Mouse (Mus musculus) monocyte, adult 2 months (primary cell): Measurements from ENCODE around the gene Polr1d.

Experiments used
- DNase-seq, 2 experiments: peaks; one replicate each; pipeline ENCODE4 v3.0.0; 2022; ENCODE audit warnings: low spot score in 2 of 2, low read depth in 1 of 2

Polr1d gene

DNA sequence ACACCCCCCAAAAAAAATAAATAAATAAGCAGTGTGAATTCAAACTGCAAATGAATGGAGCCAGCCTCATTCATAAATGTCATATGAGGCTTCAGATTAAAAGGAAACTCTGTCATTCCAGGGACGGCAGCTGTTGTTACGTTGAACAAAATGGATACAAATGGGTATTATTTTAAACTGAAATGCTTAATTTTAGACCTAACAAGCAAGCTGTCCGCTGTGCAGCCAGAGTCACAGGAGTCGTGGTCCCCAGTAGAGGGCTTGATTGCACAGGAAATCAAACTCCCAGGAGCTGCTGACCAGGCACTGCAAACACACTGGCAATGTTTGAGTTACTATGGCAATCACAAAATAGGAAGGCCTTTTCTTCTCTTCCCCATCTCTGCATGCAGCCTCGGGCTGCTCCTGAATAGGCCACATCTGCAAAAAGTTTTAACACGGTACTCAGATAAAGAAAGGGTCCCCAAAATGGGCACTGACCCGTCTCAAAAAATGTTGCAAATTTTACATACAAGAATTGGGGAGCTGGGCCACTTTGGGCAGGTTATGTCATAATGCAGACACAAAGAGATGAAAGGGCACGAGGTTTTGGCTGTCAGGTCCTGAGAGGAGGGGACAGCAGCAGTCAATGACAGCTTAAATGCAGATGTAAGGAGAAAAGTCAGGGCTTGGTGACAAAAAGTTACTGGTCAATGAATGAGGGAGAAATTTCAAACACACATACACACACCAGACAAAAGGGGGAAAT lies 57.7 kb downstream of the Polr1d start:
- DNase-seq, result no peak

DNA sequence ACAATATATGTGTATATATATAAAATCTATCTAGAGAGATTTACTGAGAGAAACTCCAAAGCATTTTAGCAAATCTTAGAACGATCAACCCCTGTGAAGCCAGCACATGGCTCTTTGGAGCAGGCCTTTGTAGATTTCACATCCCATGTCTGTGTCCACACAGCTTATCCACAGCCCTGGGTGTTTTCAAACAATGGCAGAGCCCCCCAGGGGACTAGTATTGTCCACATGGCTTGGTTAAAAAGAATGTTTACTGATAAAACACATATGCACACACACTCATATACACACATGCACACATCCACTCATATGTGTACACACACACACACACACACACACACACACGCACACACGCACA lies 58.2 kb downstream of the Polr1d start:
- DNase-seq, result no peak

DNA sequence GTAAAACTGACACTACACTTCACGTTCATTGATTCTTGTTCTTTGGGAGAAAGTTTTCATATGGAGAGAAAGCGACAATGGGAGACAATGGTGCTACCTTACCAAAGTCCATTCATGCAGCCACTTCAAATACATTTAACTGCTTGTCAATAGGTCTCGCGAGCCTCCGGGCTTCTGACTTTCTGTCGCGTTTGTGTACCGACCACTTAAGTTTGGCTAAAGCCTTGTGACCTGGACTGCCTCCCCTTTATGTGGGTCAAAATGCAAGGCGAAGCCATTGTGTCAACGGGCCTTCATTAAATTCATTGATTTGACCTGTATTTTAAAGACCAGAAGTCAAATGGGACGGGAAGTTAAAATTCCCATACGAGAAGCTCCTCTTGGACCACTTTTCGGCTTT lies 59.1 kb downstream of the Polr1d start:
- DNase-seq, result no peak

DNA sequence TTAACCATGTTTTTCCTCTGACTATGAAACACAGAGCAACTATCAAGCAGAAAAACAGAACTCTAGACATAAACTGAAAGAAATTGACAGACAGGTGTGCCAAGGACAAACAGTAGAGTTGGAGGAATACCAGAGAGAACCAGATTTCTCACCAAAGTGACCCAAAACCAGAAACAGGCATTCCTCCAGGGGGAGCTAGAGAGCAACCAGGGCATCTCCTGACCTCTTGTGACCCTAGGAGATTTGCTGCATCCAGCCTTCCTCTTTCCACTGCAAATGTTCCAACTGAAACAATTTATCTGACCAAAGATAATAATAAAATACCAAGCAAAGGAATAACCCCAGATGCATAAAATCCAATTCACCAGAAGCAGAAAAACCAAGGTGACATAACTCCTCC lies 70.5 kb downstream of the Polr1d start:
- DNase-seq, result no peak

DNA sequence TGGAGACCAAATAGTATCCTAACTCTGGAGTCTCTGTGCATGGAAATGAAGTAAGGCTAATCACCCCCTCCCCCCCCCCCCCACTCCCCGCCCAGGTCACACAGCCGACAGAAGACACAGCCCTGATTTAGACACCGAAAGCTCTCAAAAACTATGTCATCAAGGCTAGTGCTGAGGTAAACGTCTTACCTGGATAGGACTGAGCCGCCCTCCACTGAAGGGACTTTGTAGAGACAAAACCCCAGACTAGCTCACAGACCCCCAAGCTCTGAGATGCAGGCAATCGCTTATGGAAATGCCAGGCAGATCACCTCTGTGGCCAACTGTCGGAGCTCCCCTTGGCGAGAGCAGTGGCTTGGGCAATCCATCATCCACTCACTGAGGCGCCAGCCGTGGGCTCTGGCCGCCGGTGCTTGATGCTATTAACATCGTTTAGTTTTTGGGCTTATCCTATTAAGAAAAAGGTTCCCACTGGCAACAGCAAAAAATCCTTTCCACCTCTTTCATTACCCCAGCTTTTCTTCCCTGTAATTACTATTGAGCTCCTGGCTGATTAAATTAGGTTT lies 78.0 kb downstream of the Polr1d start:
- no peak for DNase-seq

DNA sequence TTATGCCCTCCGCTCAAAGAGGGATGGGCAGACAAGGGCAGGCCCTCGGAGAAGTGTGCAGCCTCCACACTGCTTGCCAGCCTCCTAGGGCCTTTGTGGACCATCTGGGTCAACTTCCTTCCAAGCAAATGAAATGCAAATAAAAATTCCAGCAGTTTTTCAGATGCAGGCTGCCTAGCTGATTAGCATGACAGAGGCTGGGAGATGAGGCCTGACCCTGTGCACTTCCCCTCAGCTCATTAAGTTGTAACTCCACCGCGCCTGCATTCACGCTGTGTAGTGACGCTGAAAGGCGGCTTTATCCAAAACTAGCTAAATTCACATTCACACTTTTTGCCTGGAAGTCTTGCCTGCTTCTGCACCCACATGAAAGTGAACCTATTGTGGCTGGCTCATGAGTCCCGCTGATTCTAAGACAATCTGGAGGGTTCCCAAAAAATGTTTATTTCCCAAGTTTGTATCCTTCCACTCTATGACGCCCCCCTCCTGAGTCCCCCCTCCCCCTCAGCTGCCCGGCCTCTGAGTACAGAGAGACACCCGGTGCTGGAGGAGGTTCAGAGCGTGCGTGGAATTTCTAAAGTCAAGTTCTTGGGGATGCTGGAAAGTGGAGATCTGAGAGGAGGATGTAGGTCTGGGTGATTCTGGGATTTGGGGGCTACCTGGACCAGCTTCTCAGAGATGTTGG lies 78.7 kb downstream of the Polr1d start:
- DNase-seq, result no peak

DNA sequence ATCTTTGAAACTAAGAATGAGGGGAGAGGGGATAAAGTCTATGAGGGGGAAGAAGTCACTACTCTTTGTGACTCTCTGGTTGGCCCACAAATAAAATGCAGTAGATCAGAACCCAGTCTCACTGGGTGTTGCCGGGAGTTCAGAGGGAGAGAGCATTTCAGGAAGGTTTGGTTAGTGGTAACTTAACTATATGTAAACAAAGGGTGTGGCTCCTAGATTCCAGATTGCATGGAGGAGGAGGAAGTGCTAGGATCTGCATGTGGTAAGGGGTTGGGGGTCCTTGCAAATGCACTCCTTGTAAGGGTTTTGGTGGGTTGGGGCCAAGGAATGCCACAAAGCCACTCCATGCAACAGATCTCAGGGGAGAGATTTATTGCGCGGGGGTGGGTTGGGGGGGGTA lies 79.5 kb downstream of the Polr1d start:
- no peak for DNase-seq

DNA sequence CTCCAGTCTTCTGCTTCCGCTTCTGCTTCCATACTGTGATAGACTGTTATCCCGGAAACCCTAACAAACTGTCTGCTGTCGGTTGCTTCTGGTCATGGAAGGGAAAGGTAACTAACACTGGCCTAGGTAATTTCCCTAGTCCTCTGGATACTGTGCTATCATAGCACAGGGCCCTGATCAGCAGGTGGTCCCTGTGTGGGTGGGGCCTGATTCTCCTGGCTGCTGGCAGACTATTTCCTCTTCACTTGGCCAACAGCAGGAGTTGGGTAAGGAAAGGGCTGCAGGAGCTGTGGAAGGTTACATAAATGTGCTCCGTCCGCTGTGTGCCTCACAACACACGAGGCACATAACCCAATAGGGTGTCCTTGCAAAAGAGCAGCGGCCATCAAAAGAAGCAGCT lies 80.6 kb downstream of the Polr1d start:
- DNase-seq, result no peak

DNA sequence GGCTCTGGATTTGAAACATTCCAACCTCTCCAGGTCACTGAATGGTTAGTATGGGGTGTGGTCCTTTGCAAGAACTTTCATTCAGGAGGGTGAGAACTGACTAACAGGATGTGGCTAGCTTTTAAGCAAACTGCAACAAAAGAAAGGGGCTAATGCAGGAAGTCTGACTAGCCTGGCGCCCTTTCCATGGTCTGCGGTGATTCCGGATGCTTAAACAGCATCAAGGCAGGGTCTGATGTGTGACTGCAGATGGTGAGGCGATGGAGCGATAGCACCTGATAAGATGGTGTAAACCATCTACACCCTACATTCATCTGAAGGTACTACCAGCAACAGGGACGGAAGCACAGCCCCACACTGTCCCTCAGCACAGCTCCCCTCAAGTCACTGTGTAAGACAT lies 82.5 kb downstream of the Polr1d start:
- no peak for DNase-seq

DNA sequence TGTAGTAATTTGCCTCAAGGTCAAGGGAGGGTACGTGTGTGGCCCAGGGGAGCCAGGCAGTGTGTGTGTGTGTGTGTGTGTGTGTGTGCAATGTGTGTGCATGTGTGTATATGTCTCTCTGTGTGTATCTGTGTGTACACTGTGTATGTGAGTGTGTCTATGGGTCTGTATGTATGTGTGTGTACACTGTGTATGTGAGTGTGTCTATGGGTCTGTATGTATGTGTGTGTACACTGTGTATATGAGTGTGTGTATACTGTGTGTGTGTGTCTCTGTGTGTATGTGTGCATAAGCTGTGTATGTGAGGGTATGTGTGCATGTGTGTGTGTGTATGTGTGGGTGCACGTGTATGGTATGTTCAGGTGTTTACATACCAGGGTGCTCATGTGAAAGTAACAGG lies 82.9 kb downstream of the Polr1d start:
- no peak for DNase-seq
